Mouse (Mus musculus) embryonic fibroblast, embryonic 13.5 days (primary cell): ENCODE measurements at regions not wholly inside any gene's neighbourhood (a gene's known extent, or its start where the extent isn't known, plus 50 kb on each side); places are given as distances from the start of the nearest gene placed in this dataset.

Experiments used
- CTCF ChIP-seq: IDR thresholded peaks from 2 replicates; pipeline ENCODE4 v1.5.1; 2011; ENCODE audit warnings: mild to moderate bottlenecking, control low read depth, low read length, moderate library complexity, borderline replicate concordance; ENCODE audit not compliant: insufficient read depth
- POLR2A ChIP-seq: IDR thresholded peaks from 2 replicates; pipeline ENCODE4 v1.6.1; 2011; ENCODE audit warnings: low read depth, mild to moderate bottlenecking, control low read depth, low read length, moderate library complexity

DNA sequence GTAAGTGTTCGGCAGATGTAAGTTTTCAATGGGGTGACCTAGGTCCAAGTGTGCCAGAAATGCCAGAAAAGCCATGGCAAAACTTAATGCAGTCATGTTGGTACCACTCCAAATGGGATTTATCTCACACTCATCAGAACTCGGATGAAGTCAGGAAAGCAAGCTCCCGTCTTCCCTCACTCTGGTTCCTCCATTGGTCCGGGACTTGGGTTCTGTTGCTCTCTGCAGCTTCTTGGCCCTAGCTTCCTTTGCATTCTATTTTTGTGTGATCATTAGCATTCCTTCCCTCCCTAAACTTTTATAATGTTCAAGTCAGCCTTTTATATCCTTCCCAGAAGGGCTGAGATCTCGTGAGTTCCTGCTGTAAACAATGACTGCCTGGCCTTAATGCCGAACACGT is 85.9 kb upstream of the Twist2 start:
- TF ChIP-seq POLR2A: no peak
- TF ChIP-seq CTCF: no peak
